Mouse (Mus musculus): Measurements from ENCODE around the gene Pigq. TPM values are rescaled to one million over a fixed set of nuclear protein-coding genes. Genes with fewer than 3 reads are reported as not detected.

Pigq gene
- polyA plus RNA-seq, 1 experiment from 2014 or later, result 64.2 TPM

DNA sequence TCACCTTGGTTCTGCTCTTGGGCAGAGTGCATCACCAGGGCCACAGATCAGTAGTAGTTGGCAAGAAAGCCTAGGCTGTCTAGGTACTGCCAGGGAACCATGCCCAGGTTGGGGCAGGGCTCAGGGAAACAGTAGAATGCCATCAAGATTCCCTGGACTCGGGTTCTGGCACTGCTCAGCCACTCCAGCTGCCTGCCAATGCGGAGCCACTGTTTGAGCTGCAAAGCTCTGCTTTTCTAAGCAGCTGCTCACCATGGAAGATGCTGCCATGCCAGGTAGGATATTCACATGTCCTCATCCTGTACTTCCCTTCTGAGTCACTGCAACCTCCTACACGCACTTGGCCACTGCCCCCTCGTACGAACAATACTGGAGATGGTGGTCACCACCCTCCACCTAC is 36.1 kb upstream of the Pigq start:
- H3K27me3 ChIP-seq (ENCODE audit: control insufficient read depth, insufficient read depth, low read depth, low read length), result no peaks in the 10 kb centered on the region
- no peak overlapping the region for H3K4me2 ChIP-seq (ENCODE audit: low read depth, low read length)
- ATAC-seq (ENCODE audit: low read depth), result no peak
- peaks cover 19% of the 10 kb centered on the region for H3K4me1 ChIP-seq (replicated peaks; ENCODE audit: control insufficient read depth, insufficient read depth, low read length)
- H3K4me3 ChIP-seq (ENCODE audit: low read length), result no peak overlapping the region
- 0 out of 2 replicates have a peak, but pooled peaks cover 2% of the 10 kb centered on the region for H3K36me3 ChIP-seq (ENCODE audit: control insufficient read depth, insufficient read depth, low read length)
- H3K27ac ChIP-seq (ENCODE audit: low read length), result no peak overlapping the region
- H3K9me3 ChIP-seq (ENCODE audit: control insufficient read depth, low read length), result no peaks in the 10 kb centered on the region
- H3K9ac ChIP-seq (ENCODE audit: low read length), result 0 out of 2 replicates have a peak overlapping the region, but pooled peaks have one; percentile 9
- 79% methylated on average over 5 of the region's 5 CpGs for WGBS

DNA sequence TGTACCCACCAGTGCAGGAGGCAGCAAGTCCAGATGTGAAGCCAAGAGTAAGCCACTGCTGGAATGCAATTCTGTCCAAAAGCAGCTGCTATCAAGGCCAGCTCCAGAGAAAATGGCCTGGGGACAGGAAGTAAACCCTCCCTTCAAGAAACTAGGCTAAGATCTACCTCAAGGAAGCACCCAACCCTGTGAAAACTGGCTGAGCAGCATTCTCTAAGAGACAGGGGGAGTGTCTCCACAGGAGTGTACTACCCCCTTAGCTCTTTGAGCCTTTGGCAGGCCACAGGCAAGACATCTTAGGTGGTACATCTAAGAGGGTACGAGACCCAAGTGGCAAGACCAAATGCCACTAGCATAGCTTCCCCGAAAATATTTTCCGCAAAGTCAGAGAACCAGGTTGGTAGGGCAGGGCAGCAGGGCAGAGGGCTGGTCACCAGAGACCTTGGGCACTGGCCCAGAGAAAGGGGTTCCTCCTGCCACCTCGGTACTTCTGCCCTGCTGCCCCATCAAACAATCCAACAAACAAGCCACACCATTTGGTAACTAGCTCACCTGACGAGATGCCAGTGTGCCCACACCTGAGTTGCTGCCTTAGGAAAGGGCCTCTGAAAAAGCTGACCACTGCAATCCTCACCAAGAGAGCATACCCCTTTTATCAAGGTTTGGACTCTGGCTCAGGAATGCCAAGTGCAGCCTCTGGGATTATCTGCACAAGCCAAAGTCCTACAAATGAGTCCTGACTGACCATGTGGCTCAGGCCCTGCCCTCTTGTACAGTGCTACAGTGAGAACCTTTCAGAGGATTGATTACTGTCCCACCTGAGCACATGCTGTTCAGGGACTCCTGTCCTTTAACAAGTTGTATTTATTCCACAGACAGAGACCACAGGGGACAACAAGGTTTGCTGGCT is 35.3 kb upstream of the Pigq start:
- H3K27ac ChIP-seq (ENCODE audit: low read length), result no peak overlapping the region
- peaks cover 19% of the 10 kb centered on the region for H3K4me1 ChIP-seq (replicated peaks; ENCODE audit: control insufficient read depth, insufficient read depth, low read length)
- H3K4me3 ChIP-seq (ENCODE audit: low read length), result no peak overlapping the region
- ATAC-seq (ENCODE audit: low read depth), result peak; percentile 50; the same call in 1 of the 2 replicates
- no peak overlapping the region for H3K4me2 ChIP-seq (ENCODE audit: low read depth, low read length)
- 79% methylated on average over 5 of the region's 5 CpGs for WGBS
- H3K36me3 ChIP-seq (ENCODE audit: control insufficient read depth, insufficient read depth, low read length), result 0 out of 2 replicates have a peak, but pooled peaks cover 2% of the 10 kb centered on the region
- no peaks in the 10 kb centered on the region for H3K27me3 ChIP-seq (ENCODE audit: control insufficient read depth, insufficient read depth, low read depth, low read length)
- H3K9me3 ChIP-seq (ENCODE audit: control insufficient read depth, low read length), result no peaks in the 10 kb centered on the region
- H3K9ac ChIP-seq (ENCODE audit: low read length), result no peak overlapping the region

DNA sequence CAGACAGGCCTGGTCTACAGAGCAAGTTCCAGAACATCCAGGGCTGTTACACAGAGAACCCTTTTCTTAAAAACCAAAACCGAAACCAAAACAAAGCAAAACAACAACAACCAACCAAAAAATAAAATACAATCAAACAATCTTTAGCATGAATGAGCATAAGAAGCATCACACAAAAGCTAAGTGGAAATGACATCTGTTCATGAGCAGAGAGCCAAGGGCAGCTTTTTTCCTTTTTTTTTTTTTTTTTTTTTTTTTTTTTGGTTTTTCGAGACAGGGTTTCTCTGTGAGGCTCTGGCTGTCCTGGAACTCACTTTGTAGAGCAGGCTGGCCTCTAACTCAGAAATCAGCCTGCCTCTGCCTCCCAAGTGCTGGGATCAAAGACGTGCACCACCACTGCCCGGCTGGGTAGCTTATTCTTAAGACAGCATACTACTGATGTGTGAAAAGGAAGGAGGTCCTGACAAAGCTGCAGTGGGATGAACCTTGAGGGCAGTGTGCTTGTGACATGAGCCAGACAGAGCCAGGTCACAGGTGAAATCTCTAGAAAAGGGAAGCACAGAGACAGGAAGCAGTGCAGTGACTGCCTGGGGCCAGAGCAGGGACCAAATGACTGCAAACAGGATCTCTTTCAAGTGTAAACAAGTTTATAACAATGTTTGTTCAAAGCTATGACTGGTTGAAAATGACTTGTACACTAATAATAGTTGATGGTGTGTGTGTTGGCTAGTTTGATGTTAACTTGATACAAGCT is 26.4 kb upstream of the Pigq start:
- H3K4me2 ChIP-seq (ENCODE audit: low read depth, low read length), result no peak overlapping the region
- no peak overlapping the region for H3K9ac ChIP-seq (ENCODE audit: low read length)
- no peak overlapping the region for H3K4me3 ChIP-seq (ENCODE audit: low read length)
- no peaks in the 10 kb centered on the region for H3K27me3 ChIP-seq (ENCODE audit: control insufficient read depth, insufficient read depth, low read depth, low read length)
- H3K4me1 ChIP-seq (replicated peaks; ENCODE audit: control insufficient read depth, insufficient read depth, low read length), result peaks cover 17% of the 10 kb centered on the region
- ATAC-seq (ENCODE audit: low read depth), result no peak
- H3K9me3 ChIP-seq (ENCODE audit: control insufficient read depth, low read length), result no peaks in the 10 kb centered on the region
- H3K27ac ChIP-seq (ENCODE audit: low read length), result no peak overlapping the region
- 82% methylated on average over 4 of the region's 4 CpGs for WGBS
- H3K36me3 ChIP-seq (ENCODE audit: control insufficient read depth, insufficient read depth, low read length), result no peaks in the 10 kb centered on the region

DNA sequence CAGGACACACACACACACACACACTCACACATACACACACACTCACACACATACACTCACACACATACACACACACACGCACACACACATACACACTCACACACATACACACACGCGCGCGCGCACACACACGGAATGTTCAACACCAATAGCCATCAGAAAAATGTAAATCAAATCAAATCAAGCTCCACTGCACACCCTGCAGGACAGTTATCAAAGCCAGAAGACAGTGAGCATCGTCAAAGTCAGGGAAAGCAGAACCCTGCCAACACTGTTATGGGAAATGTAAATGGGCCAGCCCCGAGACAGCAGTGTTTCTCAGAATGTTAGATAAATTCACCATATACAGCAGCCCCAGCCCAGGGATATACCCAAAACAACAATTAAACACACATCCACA is 25.7 kb upstream of the Pigq start:
- no peak overlapping the region for H3K4me2 ChIP-seq (ENCODE audit: low read depth, low read length)
- no peaks in the 10 kb centered on the region for H3K27me3 ChIP-seq (ENCODE audit: control insufficient read depth, insufficient read depth, low read depth, low read length)
- H3K9me3 ChIP-seq (ENCODE audit: control insufficient read depth, low read length), result no peaks in the 10 kb centered on the region
- no peak overlapping the region for H3K4me3 ChIP-seq (ENCODE audit: low read length)
- peaks cover 17% of the 10 kb centered on the region for H3K4me1 ChIP-seq (replicated peaks; ENCODE audit: control insufficient read depth, insufficient read depth, low read length)
- no peaks in the 10 kb centered on the region for H3K36me3 ChIP-seq (ENCODE audit: control insufficient read depth, insufficient read depth, low read length)
- H3K27ac ChIP-seq (ENCODE audit: low read length), result no peak overlapping the region
- ATAC-seq (ENCODE audit: low read depth), result no peak
- H3K9ac ChIP-seq (ENCODE audit: low read length), result no peak overlapping the region
- WGBS, result 88% methylated on average over 9 of the region's 9 CpGs

DNA sequence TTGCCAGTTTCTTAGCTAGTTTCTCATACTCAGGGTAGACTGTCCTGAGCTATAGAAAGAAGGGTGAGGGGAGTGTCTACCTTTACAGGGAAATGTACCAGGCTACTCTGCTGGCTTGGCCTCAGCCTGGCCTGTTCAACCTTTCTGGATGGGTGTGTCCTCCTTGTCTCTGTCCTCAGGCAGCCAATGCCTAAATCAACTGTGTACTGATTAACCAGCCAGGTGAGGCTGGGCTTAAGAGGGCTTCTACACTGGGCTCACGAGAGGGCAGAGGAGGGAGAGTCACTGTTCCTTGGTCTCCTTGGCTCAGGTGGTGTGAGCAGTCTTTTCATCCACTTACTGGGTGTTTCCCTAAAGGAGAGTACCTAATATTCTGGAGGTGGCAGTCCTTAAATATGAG is 23.4 kb upstream of the Pigq start:
- Histone ChIP-seq H3K4me3 (ENCODE audit: low read length) (no peak overlapping the region), H3K4me2 (ENCODE audit: low read depth, low read length) (no peak overlapping the region), H3K9ac (ENCODE audit: low read length) (no peak overlapping the region), H3K27me3 (ENCODE audit: control insufficient read depth, insufficient read depth, low read depth, low read length) (no peaks in the 10 kb centered on the region), H3K4me1 (replicated peaks; ENCODE audit: control insufficient read depth, insufficient read depth, low read length) (peaks cover 17% of the 10 kb centered on the region), H3K9me3 (ENCODE audit: control insufficient read depth, low read length) (no peaks in the 10 kb centered on the region), H3K27ac (ENCODE audit: low read length) (0 out of 2 replicates have a peak overlapping the region, but pooled peaks have one; percentile 5), H3K36me3 (ENCODE audit: control insufficient read depth, insufficient read depth, low read length) (no peaks in the 10 kb centered on the region)
- WGBS, result 60% methylated on average over 1 of the region's 1 CpGs
- ATAC-seq (ENCODE audit: low read depth), result peak; percentile 83

DNA sequence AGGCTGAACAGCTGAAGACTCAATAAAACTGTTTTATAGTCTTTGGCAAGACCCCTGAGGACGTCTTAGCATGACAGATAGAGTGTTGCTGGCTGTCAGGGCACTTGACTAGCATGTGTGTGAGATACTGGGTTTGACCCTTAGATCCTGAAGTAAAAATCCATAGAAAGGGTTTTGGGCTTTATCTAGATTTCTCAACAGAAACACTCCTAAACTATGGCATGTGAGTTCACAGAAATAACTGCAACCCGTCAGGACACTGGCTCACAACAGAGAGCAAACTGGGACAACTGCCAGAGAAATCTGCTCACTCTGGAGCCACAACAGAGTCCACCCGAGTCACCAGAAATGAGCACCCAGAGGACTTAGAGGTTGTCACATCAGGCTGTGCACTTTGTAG is 22.9 kb upstream of the Pigq start:
- Histone ChIP-seq H3K36me3 (ENCODE audit: control insufficient read depth, insufficient read depth, low read length) (no peaks in the 10 kb centered on the region), H3K4me2 (ENCODE audit: low read depth, low read length) (no peak overlapping the region), H3K4me1 (replicated peaks; ENCODE audit: control insufficient read depth, insufficient read depth, low read length) (peaks cover 17% of the 10 kb centered on the region), H3K27ac (ENCODE audit: low read length) (0 out of 2 replicates have a peak overlapping the region, but pooled peaks have one; percentile 18), H3K9ac (ENCODE audit: low read length) (no peak overlapping the region), H3K9me3 (ENCODE audit: control insufficient read depth, low read length) (no peaks in the 10 kb centered on the region), H3K4me3 (ENCODE audit: low read length) (no peak overlapping the region), H3K27me3 (ENCODE audit: control insufficient read depth, insufficient read depth, low read depth, low read length) (no peaks in the 10 kb centered on the region)
- ATAC-seq (ENCODE audit: low read depth), result peak; percentile 69
- WGBS, result 21% methylated on average over 3 of the region's 3 CpGs

DNA sequence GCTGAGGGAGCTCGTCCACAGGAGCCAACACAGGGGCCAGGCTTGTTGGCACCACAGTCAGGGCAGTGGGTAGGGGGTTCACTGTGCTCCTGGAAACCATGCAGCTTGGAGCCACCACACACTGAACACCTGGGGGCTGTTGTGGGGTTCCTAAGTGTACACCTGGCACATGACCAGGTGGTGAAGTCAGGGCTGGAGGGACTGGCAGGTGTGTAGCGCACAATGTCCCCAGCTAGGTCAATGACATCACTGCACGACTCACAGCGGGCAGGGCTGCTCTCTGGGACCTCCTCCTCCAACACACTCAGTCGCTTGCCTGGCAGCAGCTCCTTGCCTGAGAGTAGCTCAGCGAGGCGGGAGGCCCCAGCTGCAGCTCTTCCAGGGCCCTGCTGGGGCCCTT is 19.5 kb upstream of the Pigq start:
- Histone ChIP-seq H3K9ac (ENCODE audit: low read length) (no peak overlapping the region), H3K4me3 (ENCODE audit: low read length) (no peak overlapping the region), H3K4me1 (replicated peaks; ENCODE audit: control insufficient read depth, insufficient read depth, low read length) (peaks cover 17% of the 10 kb centered on the region), H3K36me3 (ENCODE audit: control insufficient read depth, insufficient read depth, low read length) (peaks cover 4% of the 10 kb centered on the region; the same call in 1 of the 2 replicates), H3K9me3 (ENCODE audit: control insufficient read depth, low read length) (no peaks in the 10 kb centered on the region), H3K27ac (ENCODE audit: low read length) (no peak overlapping the region), H3K27me3 (ENCODE audit: control insufficient read depth, insufficient read depth, low read depth, low read length) (no peaks in the 10 kb centered on the region), H3K4me2 (ENCODE audit: low read depth, low read length) (no peak overlapping the region)
- 79% methylated on average over 7 of the region's 7 CpGs for WGBS
- ATAC-seq (ENCODE audit: low read depth), result no peak

DNA sequence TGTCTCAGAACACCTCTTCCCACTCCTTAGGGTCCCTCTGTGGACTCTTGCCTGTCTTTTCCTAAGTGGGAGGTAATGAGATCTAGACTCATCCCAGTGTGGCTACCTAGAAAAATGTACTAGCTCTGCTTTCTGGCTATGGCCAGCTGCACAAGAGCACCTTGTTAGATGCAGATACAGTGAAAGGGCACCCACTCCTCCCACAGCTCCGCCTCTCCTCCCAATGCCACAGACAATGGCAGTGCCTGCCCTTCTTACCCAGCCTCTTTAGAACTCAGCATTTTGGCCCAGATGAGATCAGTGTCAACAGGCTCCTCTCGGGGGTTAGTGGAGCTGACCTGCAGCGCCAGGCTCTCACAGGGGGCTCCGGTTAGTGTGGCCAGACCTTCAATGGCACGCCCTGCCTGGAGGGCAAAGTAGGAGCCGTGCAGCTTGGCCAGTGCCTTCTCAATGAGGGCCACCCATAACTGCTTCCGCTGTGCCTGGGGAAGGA is 17.7 kb upstream of the Pigq start:
- no peak overlapping the region for H3K4me3 ChIP-seq (ENCODE audit: low read length)
- no peak overlapping the region for H3K27ac ChIP-seq (ENCODE audit: low read length)
- H3K9me3 ChIP-seq (ENCODE audit: control insufficient read depth, low read length), result no peaks in the 10 kb centered on the region
- no peaks in the 10 kb centered on the region for H3K27me3 ChIP-seq (ENCODE audit: control insufficient read depth, insufficient read depth, low read depth, low read length)
- WGBS, result 95% methylated on average over 7 of the region's 7 CpGs
- ATAC-seq (ENCODE audit: low read depth), result no peak
- no peak overlapping the region for H3K4me2 ChIP-seq (ENCODE audit: low read depth, low read length)
- no peak overlapping the region for H3K9ac ChIP-seq (ENCODE audit: low read length)
- H3K36me3 ChIP-seq (ENCODE audit: control insufficient read depth, insufficient read depth, low read length), result peaks cover 7% of the 10 kb centered on the region
- peaks cover 4% of the 10 kb centered on the region for H3K4me1 ChIP-seq (replicated peaks; ENCODE audit: control insufficient read depth, insufficient read depth, low read length)

DNA sequence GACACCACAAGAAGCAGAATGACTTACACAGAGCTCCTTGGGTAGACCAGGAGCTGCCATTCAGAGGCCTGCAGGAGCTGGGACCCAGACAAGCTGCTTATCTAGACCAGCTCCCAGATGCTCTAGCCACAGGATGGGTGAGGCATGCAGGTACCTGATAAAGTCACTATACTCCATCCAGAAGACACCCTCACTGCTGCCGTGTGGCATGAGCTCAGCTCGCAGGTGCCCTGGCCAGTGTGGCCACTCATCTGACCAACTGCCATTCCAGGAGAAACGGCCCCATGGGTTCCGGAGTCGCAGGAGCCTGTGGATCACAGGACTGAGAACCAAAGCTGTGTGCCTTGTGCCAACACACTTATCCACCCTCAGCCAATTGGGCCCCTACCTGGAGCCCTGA is 16.8 kb upstream of the Pigq start:
- Histone ChIP-seq H3K4me1 (replicated peaks; ENCODE audit: control insufficient read depth, insufficient read depth, low read length) (no peaks in the 10 kb centered on the region), H3K4me2 (ENCODE audit: low read depth, low read length) (no peak overlapping the region), H3K4me3 (ENCODE audit: low read length) (no peak overlapping the region), H3K9ac (ENCODE audit: low read length) (no peak overlapping the region), H3K27ac (ENCODE audit: low read length) (no peak overlapping the region), H3K27me3 (ENCODE audit: control insufficient read depth, insufficient read depth, low read depth, low read length) (no peaks in the 10 kb centered on the region), H3K36me3 (ENCODE audit: control insufficient read depth, insufficient read depth, low read length) (peaks cover 7% of the 10 kb centered on the region), H3K9me3 (ENCODE audit: control insufficient read depth, low read length) (no peaks in the 10 kb centered on the region)
- no peak for ATAC-seq (ENCODE audit: low read depth)
- WGBS, result 91% methylated on average over 5 of the region's 5 CpGs

Measured in lung, embryonic 16.5 days (tissue).